Mouse (Mus musculus) forebrain, embryonic 16.5 days (tissue): ENCODE measurements around the gene Gnb3. TPM values are rescaled to one million over a fixed set of nuclear protein-coding genes. Genes with fewer than 3 reads are reported as not detected.
A peak's percentile ranks its signal among the peaks of the same experiment; 100 is the strongest.

Experiments
- ATAC-seq: fragments of 200-750 bp; cut with Nextera tagmentation; 2 replicates; pipeline ENCODE4 v1.8.0; 2017; ENCODE audit warnings: mild to moderate bottlenecking, moderate library complexity
- H3K27ac ChIP-seq: fragments of 300-500 bp; sonication (generic); 2 replicates; pipeline ENCODE4 v1.5.1; 2014; ENCODE audit warnings: low read length, control low read depth
- H3K27me3 ChIP-seq: fragments of 300-500 bp; sonication (generic); replicated peaks from 2 replicates; pipeline ENCODE4 v1.6.1; 2014; ENCODE audit warnings: low read length; ENCODE audit not compliant: control insufficient read depth, insufficient read depth
- H3K36me3 ChIP-seq: fragments of 300-500 bp; sonication (generic); 2 replicates; pipeline ENCODE4 v1.6.1; 2014; ENCODE audit not compliant: control insufficient read depth, insufficient read depth
- H3K4me1 ChIP-seq: fragments of 300-500 bp; sonication (generic); replicated peaks from 2 replicates; pipeline ENCODE4 v1.6.1; 2014; ENCODE audit warnings: low read length; ENCODE audit not compliant: control insufficient read depth, insufficient read depth
- H3K4me2 ChIP-seq: fragments of 300-500 bp; sonication (generic); 2 replicates; pipeline ENCODE4 v1.6.1; 2014; ENCODE audit warnings: mild to moderate bottlenecking, low read length, control low read depth
- H3K4me3 ChIP-seq: fragments of 300-500 bp; sonication (generic); replicated peaks from 2 replicates; pipeline ENCODE4 v1.5.1; 2014; ENCODE audit warnings: mild to moderate bottlenecking, low read length, control low read depth
- H3K9ac ChIP-seq: fragments of 300-500 bp; sonication (generic); replicated peaks from 2 replicates; pipeline ENCODE4 v1.6.1; 2014; ENCODE audit warnings: low read depth, low read length, control low read depth
- H3K9me3 ChIP-seq: fragments of 300-500 bp; sonication (generic); 2 replicates; pipeline ENCODE4 v1.6.1; 2016; ENCODE audit warnings: low read length; ENCODE audit not compliant: control insufficient read depth
- WGBS: fragments of 180-500 bp; shearing (Covaris S2); extraction: QIAGEN DNeasy Blood & Tissue Kit; methylation state at CpG from one replicate; pipeline ENCODE4 v1.1.7; 2014; 5-methylcytosine and 5-hydroxymethylcytosine counted together
- polyA plus RNA-seq: library from polyadenylated mRNA; unstranded; fragments of >200 nt; fragmentation: Nextera tagmentation; extraction: Ambion mirVana; gene quantifications from 2 replicates; pipeline ENCODE4 v1.2.1, GENCODE M21; 2015

Gnb3 gene
- polyA plus RNA-seq, 1 experiment from 2014 or later = 0.75 TPM

GRCm38 (mm10) chr6:124858561-124859318, 18.7 kb upstream of the Gnb3 start:
- no peak for ATAC-seq
- H3K4me2 ChIP-seq = no peak overlapping the region
- 86% methylated on average over 26 of the region's 28 CpGs for WGBS

GRCm38 (mm10) chr6:124857840-124858530, 17.9 kb upstream of the Gnb3 start:
- Histone ChIP-seq H3K27ac (peak overlapping the region; percentile 98), H3K36me3 (peaks cover 5% of the 10 kb centered on the region; the same call in 1 of the 2 replicates), H3K9ac (peak overlapping the region; percentile 97), H3K9me3 (no peaks in the 10 kb centered on the region), H3K4me3 (peak overlapping the region; percentile 76), H3K4me1 (peaks cover 57% of the 10 kb centered on the region), H3K27me3 (no peaks in the 10 kb centered on the region), H3K4me2 (peak overlapping the region; percentile 72)
- 25% methylated on average over 26 of the region's 26 CpGs for WGBS
- ATAC-seq = no peak

More at GRCm38 (mm10) chr6:124858561-124859318, 18.7 kb upstream of the Gnb3 start:
- no peak overlapping the region for H3K27ac ChIP-seq
- peaks cover 59% of the 10 kb centered on the region for H3K4me1 ChIP-seq
- H3K9me3 ChIP-seq = no peaks in the 10 kb centered on the region
- 0 out of 2 replicates have a peak, but pooled peaks cover 1% of the 10 kb centered on the region for H3K36me3 ChIP-seq
- H3K4me3 ChIP-seq = no peak overlapping the region
- no peaks in the 10 kb centered on the region for H3K27me3 ChIP-seq
- H3K9ac ChIP-seq = no peak overlapping the region; the same call in 1 of the 2 replicates

- peaks cover 49% of the 10 kb centered on the region for H3K4me1 ChIP-seq
These were observed 17.1 kb upstream of the Gnb3 start, which contains the start of gene P3h3 for GRCm38 (mm10) chr6:124856916-124857839. Gene P3h3, minus strand, starts transcription at chr6:124857752.

GRCm38 (mm10) chr6:124856321-124856720, 16.2 kb upstream of the Gnb3 start:
- Histone ChIP-seq H3K36me3 (peaks cover 5% of the 10 kb centered on the region; the same call in 1 of the 2 replicates), H3K4me2 (peak overlapping the region; percentile 72), H3K9ac (peak overlapping the region; percentile 97), H3K4me1 (peaks cover 41% of the 10 kb centered on the region), H3K4me3 (peak overlapping the region; percentile 76), H3K27me3 (no peaks in the 10 kb centered on the region), H3K9me3 (no peaks in the 10 kb centered on the region), H3K27ac (peak overlapping the region; percentile 98)
- WGBS = 6% methylated on average over 14 of the region's 14 CpGs
- ATAC-seq = peak; percentile 56

More at GRCm38 (mm10) chr6:124856916-124857839, 17.1 kb upstream of the Gnb3 start, which contains the start of gene P3h3:
- H3K27me3 ChIP-seq = no peaks in the 10 kb centered on the region
- peak within 1 kb of the TSS; percentile 76 for H3K4me3 ChIP-seq
- no peaks in the 10 kb centered on the region for H3K9me3 ChIP-seq
- peak within 1 kb of the TSS; percentile 98 for H3K27ac ChIP-seq
- WGBS = under 1% methylated on average over 79 of the region's 86 CpGs
- ATAC-seq = peak; percentile 86
- peak within 1 kb of the TSS; percentile 97 for H3K9ac ChIP-seq
- H3K36me3 ChIP-seq = peaks cover 5% of the 10 kb centered on the region; the same call in 1 of the 2 replicates
- peak within 1 kb of the TSS; percentile 72 for H3K4me2 ChIP-seq

DNA sequence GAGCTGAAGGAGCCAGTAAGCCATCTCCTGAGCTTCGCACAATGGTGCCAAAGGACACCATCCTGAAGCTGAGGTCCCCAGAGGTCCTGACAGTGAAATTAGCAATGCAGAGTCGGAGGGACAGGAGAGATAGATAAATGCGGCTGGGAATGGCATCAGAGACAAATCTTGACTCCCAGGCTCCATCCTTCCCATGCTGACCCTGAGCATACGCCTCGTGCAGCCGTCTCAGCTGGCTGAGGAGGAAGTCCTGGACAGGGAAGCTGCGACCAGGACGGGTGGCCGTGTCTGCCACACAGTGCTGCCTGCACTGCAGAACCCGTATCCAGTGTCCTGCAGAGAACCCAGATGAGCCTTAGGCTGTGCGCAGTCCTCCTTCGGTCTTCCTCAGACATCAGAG, 14.6 kb upstream of the Gnb3 start:
- H3K27ac ChIP-seq = no peak overlapping the region
- no peaks in the 10 kb centered on the region for H3K9me3 ChIP-seq
- ATAC-seq = no peak
- no peaks in the 10 kb centered on the region for H3K27me3 ChIP-seq
- no peak overlapping the region for H3K4me2 ChIP-seq
- H3K4me3 ChIP-seq = no peak overlapping the region
- no peak overlapping the region for H3K9ac ChIP-seq
- peaks cover 5% of the 10 kb centered on the region; the same call in 1 of the 2 replicates for H3K36me3 ChIP-seq
- WGBS = 78% methylated on average over 12 of the region's 12 CpGs
- peaks cover 25% of the 10 kb centered on the region for H3K4me1 ChIP-seq

GRCm38 (mm10) chr6:124850535-124850934, 10.5 kb upstream of the Gnb3 start:
- whole genome bisulfite sequencing = 68% methylated on average over 8 of the region's 8 CpGs
- H3K4me1 ChIP-seq = peaks cover 2% of the 10 kb centered on the region
- ATAC-seq = no peak

GRCm38 (mm10) chr6:124847305-124847704, 7.2 kb upstream of the Gnb3 start:
- Histone ChIP-seq H3K27ac (0 out of 2 replicates have a peak overlapping the region, but pooled peaks have one; percentile 7), H3K4me3 (no peak overlapping the region), H3K36me3 (no peaks in the 10 kb centered on the region), H3K9ac (peak overlapping the region; percentile 16), H3K27me3 (no peaks in the 10 kb centered on the region), H3K4me1 (peaks cover 2% of the 10 kb centered on the region), H3K9me3 (no peaks in the 10 kb centered on the region), H3K4me2 (0 out of 2 replicates have a peak overlapping the region, but pooled peaks have one; percentile 5)
- WGBS = 3% methylated on average over 9 of the region's 9 CpGs
- ATAC-seq = peak; percentile 89

More at GRCm38 (mm10) chr6:124850535-124850934, 10.5 kb upstream of the Gnb3 start:
- no peak overlapping the region for H3K4me3 ChIP-seq
- H3K27ac ChIP-seq = no peak overlapping the region
- H3K4me2 ChIP-seq = no peak overlapping the region
- peaks cover 5% of the 10 kb centered on the region; the same call in 1 of the 2 replicates for H3K36me3 ChIP-seq
- no peaks in the 10 kb centered on the region for H3K27me3 ChIP-seq
- H3K9ac ChIP-seq = no peak overlapping the region
- H3K9me3 ChIP-seq = no peaks in the 10 kb centered on the region

DNA sequence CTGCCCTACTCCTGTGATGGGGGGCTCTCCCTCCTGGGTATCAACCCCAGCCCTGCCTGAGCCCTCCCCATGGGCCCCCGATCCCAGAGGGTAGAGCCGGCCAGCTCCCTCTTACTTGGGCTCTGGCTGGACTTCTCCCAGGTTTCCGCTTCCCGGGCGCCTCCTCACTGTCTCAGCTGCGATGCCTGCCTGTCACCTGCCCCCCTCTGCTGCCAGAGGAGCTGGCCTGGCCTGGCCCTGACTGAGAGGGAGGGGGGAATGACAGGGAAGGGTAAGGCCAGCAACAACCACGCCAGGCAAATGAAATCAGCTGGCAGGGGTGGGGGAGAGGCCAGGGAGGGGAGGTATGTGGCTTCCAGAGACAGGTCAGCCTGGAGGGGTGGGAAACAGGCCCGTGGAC, 270 bp downstream of the Gnb3 start:
- 0 out of 2 replicates have a peak, but pooled peaks have one; percentile 5 for ATAC-seq
- Histone ChIP-seq H3K27me3 (no peaks in the 10 kb centered on the region), H3K27ac (no peak overlapping the region), H3K4me2 (no peak overlapping the region), H3K4me1 (no peaks in the 10 kb centered on the region), H3K9me3 (no peaks in the 10 kb centered on the region), H3K9ac (peak overlapping the region; percentile 25; the same call in 1 of the 2 replicates), H3K36me3 (no peaks in the 10 kb centered on the region), H3K4me3 (no peak overlapping the region)
- WGBS = 14% methylated on average over 8 of the region's 8 CpGs
